Mouse (Mus musculus): ENCODE measurements around the gene Vat1.
"Not testable (repeated sequence)": the region's sequence is repeated elsewhere in the genome, so short reads cannot be mapped to it uniquely, and the experiment has no call there.

Vat1 gene
- long read RNA-seq, experiment 1, partial matches to known transcripts = 0 of 4 reads
- long read RNA-seq, experiment 1, other reads (novel, unspliced or antisense) = 1 of 4 reads
- long read RNA-seq, experiment 2, partial matches to known transcripts = 0 of 4 reads
- long read RNA-seq, experiment 2, other reads (novel, unspliced or antisense) = 3 of 4 reads

DNA sequence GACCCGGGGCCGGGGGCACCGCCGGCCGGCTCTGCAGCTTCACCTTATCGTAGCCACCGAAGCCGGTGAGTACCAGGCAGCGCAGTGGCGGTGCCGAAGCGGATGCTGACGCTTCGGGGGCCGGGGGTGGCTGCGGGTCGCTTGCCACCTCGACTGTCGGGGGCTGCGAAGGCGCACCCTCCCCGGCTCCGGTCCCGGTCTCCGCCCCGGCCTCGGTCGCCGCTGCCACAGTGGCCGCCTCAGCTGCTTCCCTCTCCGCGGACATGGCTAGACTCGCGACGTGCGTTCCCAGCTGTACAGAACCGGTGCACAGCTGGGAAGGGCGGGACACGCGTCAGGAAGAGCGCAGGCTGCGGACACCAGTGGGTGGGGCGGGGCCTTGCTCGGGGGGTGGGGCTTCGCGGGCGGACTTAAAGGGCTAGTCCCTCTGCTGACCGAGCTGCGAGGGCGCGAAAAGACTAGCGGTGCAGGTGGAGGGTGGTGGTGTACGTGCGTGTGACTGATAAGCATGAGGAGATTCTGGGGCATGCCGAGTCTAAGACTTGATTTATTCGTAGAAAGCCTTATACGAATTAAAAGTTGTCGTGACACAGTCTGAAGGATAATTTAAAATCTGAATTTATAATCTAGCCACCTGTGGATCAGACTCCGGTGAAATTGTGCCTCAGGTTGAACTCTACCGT lies at the start of gene Vat1:
Vat1 (minus strand) TSS at position 362 of the 683 bp plus-strand sequence.
- intact Hi-C loops (cut with DNase I) = loop anchor here (5.0 kb wide), 1 partner anchor 81 kb away; no protein-coding TSS in a partner anchor

DNA sequence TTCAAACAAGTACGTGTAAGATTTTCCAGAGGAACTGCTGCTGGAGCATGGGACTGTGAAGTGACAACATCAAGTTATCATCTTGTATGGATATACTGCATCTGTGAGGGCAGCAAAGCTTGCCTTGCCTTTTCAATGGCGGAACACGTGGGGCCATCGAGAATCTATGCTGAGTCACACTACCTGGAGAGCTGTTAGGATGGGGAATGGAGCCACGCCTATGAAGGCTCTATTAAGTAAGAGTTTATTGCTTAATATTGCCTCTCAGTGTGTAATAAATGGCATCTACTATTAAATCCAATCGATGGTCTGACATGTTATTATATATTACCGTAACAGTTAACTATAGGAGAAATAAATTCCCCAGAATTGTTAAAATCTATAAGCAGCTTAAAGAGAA lies 41.1 kb upstream of the Vat1 start:
- intact Hi-C loops (cut with DNase I) = no loop called here

DNA sequence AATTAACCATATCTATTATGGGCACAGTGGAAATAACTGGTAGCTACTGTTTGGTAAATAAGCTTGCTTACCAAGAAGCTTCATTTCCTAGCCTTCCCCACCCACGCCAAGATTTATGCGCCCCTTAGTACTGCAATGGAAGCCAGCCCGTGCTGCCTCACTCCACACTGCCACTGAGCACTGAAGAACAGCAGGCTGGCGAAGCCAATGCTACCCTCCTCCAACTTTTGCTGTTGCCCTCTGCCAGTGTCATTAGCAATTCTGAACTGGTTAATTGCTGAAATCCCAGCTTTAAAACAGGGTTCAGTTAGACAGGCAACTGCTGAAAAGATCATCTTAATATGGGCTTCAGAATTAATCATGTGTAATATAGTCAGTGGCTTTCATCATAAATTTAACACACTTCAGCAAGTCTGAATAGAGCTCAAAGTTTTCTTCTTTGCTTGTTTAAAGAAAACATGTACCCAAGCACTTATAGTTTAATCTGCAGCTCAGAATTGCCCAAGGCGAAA lies 40.3 kb upstream of the Vat1 start:
- intact Hi-C loops (cut with DNase I) = no loop called here

DNA sequence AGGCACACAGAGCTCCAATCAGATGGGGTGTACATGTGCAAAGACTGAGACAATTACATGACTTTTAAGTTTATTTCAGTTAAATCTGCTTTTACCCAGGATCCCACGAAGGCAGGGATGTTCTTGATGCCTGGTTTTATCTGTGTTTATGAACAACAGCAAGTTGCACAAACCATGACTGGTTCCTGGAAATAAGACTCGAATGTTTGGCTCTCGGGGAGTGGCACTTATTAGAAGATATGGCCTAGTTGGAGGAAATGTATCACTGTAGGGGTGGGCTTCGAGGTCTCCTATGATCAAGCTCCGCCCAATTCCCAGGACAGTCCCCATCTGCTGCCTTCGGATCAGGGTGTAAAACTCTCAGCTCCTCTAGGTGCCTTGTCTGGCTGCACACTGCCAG lies 20.1 kb upstream of the Vat1 start:
- intact Hi-C loops (cut with DNase I) = no loop called here

DNA sequence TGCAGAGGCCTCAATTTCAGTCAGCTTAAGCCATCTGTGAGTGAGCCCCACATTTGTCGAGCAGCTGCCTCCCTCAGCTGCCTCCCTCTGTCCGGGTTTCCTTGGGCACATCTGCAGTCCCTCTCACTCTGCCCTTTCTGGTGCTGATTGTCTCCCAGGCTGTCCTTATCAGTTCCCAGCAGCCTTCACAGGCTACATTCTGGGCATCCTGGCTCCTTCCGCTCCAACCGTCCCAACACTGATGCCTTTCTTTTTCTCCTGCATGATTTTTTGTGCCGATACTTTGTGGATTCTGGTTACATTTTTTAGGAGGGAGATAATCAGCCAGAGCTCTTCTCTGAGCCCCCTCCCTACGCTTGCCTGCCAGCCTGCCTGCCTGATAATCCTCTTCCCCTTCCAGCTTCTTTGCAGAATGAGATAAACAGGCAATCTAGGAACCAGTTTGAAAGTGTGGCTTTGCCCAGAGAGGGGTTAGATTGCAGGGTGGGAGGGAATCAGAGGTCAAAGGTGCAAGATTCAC lies 19.5 kb upstream of the Vat1 start:
- intact Hi-C loops (cut with DNase I) = no loop called here

DNA sequence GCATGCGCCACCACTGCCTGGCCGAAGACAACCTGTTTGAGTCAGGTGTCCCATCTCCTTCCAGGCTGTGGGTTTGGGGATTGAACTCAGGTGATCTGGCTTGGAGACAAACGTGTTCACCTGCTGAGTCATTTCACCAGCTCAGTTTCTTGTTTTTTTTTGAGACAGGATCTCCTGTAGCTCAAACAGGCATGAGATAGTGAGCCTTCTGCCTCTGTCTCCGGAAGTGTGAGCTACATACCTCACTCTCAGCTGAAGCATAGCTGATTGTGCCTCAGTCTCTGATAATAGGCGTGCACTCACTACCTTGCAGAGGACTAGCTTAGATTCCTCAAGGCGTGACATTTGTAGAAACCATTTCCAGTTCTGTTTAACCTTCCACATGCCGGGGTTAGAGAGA lies 18.8 kb upstream of the Vat1 start:
- intact Hi-C loops (cut with DNase I) = no loop called here

DNA sequence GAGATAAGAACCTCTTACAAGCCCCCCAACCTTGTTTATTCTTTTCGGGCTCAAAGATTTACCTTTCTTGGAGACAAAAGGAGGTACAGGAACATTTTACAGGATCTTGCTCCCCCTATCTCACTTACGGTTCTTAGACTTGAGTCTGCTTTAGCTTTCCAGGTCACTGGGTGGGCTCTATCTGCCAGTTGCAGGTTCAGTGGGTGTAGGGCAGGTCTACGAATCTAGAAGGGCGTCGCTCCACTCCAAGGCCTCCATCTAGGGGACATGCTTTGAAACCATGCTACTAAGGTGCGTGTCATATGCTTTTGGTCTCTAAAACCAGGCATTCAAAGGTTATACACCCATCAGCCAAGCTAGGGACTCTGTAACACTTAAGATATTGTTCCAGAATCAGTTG lies 18.2 kb upstream of the Vat1 start:
- intact Hi-C loops (cut with DNase I) = no loop called here

DNA sequence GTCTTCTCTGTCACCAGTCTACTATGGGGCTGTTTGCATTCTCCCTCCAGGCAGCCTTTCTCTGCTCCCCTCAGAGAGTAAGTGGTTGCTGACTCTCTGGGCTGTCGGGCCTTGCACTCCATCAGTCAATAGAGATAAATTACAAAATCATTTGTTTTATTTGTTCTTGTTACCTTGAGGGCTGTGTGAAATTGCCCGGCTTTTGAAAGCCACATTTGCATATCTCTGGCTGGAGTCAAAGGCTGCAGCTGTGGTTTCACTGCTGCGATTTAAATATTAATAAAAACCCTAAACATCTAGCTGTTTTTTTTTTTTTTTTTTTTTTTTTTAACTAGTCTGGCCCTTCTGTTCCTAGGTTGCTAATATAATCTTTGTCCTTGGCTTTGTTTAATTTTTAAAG lies 17.8 kb upstream of the Vat1 start:
- intact Hi-C loops (cut with DNase I) = no loop called here

DNA sequence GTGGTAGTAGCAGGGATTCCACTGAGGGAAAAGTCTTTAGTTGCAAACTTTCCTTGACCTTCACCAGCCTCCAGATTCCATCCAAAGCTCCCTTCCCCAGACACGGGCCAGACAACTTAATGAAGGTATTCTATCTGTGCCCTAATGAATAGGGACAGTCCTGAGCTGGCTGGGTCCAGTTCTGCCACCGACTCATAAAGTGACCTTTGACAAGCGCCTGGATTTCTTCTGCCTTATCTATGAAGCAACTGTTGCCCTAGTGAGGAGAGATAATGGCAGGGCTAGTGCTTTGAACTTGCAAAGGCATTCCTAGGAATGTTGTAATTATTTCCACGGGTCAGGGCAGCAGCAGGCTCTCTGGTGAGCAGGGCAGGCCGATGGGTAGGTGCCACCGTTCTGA lies 14.9 kb upstream of the Vat1 start:
- intact Hi-C loops (cut with DNase I) = no loop called here

DNA sequence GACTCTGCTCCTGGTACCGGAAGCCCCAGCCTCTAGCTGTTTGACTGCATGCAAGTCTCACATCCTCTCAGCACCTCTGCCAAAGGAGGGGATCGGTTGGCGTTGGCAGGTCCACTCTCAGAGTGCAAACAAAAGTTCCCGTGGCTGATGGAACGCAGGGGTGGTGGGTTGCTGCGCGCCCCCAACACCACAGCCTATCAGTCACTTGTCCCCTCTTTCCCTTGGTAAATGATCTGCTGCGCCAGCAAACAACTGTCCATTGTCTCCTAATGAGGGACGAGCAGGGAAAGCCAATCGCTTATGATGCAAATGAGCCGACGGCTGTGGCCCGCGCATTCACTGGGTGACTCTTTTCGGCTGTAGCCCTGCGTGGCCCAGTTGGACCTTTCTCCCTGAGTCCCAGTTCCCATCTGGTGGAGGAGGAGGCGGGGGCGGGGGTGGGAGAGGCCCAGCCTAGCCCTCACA lies 13.2 kb upstream of the Vat1 start:
- intact Hi-C loops (cut with DNase I) = no loop called here

DNA sequence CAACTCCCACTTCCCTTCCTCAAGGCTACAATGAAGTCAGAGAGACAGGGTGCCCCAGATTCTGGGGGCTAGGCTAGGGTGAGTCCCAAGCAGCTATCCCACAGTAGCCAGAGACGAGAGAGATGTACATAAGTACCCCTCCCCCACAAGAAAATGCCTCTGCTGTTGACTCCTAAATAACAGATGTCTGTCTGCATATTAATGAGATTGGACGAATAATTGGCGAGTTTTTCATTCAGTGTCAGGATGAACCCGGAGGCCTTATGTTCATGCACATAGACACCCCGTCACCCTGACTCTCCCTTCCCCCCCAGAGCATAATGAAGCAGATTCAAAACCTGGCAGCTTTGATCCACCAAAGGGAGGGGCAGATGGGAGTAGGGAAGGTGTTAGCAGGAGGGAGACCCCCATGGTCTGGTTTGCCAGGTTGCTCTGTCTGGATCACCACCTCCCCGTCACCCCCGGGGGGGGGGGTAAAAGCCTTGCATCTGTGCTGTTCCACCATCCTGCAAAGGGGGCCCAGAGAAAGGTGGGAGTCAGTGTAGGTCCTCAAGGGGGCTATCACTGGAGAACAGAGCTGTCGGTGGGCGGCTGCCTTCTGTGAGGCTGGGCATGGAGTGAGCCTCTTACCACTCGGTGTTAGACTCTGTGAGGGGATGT lies 11.7 kb upstream of the Vat1 start:
- intact Hi-C loops (cut with DNase I) = no loop called here

DNA sequence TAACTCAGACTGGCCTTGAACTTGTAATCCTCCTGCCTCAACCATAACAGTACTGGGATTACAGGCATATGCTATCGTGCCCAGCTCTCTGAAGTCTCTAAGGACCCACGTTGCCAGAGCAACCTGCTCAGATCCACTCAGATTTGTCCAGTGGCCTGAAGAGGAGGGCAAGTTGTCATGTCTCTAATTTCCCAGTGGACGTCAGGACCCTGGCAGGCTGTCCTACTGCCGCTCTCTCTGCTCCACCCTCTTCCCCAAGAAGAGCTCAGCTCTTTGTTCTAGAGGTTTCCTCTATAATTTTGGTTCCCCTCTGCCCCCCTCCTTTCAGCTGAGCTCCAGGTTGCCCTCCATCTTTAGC lies 11.1 kb upstream of the Vat1 start:
- intact Hi-C loops (cut with DNase I) = no loop called here

DNA sequence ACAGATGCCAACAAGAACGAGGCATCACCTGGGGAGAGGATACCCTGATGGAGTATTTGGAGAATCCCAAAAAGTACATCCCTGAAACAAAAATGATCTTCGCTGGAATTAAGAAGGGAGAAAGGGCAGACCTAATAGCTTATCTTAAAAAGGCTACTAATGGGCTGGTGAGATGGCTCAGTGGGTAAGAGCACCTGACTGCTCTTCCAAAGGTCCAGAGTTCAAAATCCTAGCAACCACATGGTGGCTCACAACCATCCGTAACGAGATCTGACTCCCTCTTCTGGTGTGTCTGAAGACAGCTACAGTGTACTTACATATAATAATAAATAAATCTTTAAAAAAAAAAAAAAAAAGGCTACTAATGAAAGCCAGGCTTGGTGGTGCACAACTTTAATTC lies 10.3 kb upstream of the Vat1 start:
- intact Hi-C loops (cut with DNase I) = not testable (repeated sequence)

DNA sequence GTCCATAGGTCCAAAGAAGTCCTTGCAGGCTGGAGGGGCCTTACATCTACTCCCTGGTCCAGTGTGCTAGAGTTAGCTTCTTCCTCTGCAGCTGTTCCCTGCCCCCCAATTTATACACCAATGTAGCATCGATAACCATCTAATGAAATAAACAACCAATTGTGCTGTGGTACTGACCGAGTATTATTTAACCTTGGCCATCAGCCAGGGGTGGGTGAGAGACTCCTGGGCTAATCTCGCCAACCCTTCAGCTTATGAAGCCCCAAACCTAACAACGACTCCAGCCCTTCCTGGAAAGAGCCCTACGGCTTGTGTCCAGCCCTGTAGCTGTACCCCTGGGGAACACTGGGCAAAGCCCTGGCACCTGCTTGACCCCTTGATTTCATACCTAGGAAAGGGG lies 8.3 kb upstream of the Vat1 start:
- intact Hi-C loops (cut with DNase I) = loop anchor here (5.0 kb wide), 1 partner anchor 43 kb away; no protein-coding TSS in a partner anchor

DNA sequence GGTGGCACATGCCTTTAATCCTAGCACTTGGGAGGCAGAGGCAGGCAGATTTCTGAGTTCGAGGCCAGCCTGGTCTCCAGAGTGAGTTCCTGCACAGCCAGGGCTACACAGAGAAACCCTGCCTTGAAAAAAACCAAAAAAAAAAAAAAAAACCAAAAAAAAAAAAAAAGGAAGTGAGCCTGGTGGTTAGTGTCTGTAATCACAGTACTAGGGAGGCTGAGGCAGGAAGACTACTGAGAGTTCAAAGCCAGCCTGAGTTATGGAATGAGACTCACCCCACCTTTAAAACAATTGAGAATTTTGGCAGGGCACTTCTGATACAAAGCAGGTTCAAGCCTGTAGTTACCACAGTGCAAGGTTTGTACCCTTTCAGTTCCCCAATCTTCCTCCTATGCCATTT lies 7.7 kb upstream of the Vat1 start:
- intact Hi-C loops (cut with DNase I) = loop anchor here (5.0 kb wide), 1 partner anchor 44 kb away; no protein-coding TSS in a partner anchor

DNA sequence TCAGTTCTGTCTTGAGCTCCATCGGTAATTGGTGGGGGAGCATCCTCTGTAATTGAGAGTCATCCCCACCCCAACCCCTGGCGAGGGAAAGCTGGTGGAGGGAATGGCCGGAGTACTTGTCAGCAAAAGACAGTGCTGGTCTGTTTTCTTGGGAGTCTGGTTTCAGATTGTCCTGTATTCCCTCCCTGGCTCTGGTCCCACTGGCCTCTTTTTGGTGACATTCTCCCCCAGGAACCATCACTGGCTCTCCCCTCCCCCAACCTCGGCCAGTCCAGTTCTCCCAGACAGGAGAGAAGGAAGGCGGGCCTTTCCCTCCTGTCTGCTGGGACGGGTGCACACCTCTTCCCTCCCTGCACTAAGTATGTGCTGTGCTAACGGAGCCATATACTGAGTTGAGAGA lies 6.3 kb upstream of the Vat1 start:
- intact Hi-C loops (cut with DNase I) = loop anchor here (5.0 kb wide), 1 partner anchor 45 kb away; no protein-coding TSS in a partner anchor

DNA sequence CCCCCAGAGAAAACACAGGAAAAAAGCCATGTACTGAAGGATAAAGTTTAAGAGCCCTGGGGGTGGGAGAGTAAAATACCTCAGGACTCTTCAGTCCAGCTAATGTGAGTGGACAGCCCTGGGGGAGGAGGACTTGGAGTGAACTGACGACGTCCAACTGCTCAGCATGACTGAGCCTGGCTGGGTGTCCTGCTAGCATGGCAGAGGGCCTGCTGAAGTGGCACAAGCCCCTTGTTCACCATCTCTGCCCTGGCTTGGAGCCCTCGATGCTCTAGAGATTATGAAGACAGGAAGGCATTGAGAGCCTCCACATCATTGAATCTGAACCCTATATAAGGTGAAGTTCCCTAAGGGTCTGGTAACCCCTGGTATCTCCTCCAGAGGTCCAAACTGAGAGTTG lies 5.9 kb upstream of the Vat1 start:
- intact Hi-C loops (cut with DNase I) = loop anchor here (5.0 kb wide), 1 partner anchor 45 kb away; no protein-coding TSS in a partner anchor

DNA sequence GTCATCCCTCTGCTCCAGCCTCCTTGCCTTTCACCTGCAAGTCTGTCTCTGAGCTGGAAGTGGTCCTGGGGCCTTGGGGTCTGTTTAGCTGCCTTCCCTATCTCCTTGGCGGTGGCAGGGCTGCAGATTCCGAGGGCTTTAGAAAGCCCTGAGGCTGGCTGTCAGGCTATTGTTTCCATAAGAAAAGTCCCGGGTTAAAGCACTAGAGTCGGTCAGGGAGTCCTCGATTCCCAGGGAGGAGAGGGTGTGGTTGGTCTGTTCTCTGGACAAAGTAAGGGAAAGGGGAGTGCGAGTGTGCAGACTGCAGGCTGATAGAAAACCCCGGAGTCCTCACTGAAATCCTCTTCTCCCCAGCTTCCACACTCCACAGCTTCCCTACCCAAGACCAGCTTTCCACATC lies 4.2 kb upstream of the Vat1 start:
- intact Hi-C loops (cut with DNase I) = loop anchor here (5.0 kb wide), 1 partner anchor 47 kb away; no protein-coding TSS in a partner anchor

DNA sequence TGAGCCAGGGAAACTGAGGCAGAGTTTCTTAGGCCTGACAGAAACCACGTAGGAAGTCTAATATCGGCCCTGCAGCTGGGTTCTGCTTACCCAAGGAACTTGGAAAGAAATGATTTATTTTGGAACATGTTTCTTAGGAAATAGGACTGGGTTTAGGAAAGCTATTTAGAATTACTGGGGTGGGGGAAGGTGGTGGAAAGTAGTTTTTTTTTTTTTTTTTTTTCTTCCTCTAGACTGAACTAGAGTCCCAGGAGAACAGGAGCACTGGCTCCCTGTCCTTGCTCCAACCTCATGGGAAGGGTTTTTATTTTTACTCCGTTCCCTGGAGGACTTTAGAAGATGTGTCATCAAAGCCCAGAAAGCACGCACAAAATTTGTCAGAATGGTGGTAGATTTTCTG lies 3.1 kb upstream of the Vat1 start:
- intact Hi-C loops (cut with DNase I) = loop anchor here (5.0 kb wide), 1 partner anchor 78 kb away; no protein-coding TSS in a partner anchor

DNA sequence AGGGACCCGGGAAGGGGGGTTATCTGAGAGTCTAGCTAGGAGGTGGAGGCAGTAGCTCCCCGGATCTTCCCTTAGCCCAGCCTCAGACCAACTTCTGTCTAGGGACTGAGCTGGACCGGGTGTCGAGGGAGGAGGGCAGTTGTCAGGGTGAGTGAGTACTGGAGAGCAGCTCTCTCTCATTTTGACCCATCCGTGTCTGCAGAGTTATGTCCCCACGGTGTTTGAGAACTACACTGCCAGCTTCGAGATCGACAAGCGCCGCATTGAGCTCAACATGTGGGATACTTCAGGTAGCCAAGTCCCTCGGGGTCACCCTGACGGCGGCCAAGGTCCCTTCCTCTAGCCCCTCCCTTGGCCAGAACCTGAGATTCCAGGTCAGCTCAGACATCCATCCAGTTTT lies 2.7 kb upstream of the Vat1 start:
- intact Hi-C loops (cut with DNase I) = loop anchor here (5.0 kb wide), 1 partner anchor 79 kb away; no protein-coding TSS in a partner anchor

DNA sequence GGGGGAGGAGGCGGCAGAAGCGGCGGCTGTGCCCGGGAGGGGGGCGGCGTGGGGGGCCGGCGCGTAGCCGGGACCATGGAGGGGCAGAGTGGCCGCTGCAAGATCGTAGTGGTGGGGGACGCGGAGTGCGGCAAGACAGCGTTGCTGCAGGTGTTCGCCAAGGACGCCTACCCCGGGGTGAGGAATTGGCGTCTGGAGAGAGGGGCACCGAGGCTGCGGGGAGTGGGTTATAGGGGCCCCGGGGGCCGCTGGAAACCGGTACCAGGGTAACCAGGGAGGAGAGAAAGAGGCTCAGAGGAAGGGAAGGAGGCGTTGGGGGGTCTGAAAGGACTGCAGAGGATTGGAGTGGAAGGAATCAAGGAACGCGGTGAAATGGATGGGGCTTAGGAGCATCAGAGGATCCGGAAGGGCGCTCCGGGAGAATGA lies 2.2 kb upstream of the Vat1 start:
- intact Hi-C loops (cut with DNase I) = loop anchor here (5.0 kb wide), 1 partner anchor 79 kb away; no protein-coding TSS in a partner anchor
